ENCODE assay signal across 35 mouse cellular contexts in genomic region chr6:124731038-124731437, GRCm38 (mm10). TPM values are rescaled to one million over a fixed set of nuclear protein-coding genes. Genes with fewer than 3 reads are reported as not detected.
DNase-seq lines count a peak whose midpoint lies in the region; ATAC-seq lines count a peak whose summit lies in the region.
"Had no signal": no experiment of that assay in that cellular context is flagged by ENCODE, and none has a peak within 500 bp of the region (broad histone marks: within the 10 kb centered on the region; RNA-seq: fewer than 3 reads in every experiment).

No protein-coding gene starts in this region.

- H3K4me2 ChIP-seq in liver, embryonic 11.5 days, result peak overlapping the region; percentile 73
- 0 out of 2 replicates have a peak overlapping the region, but pooled peaks have one; percentile 4 for H3K4me2 ChIP-seq in liver, embryonic 16.5 days (ENCODE audit: low read depth, low read length)
- H3K4me2 ChIP-seq: forebrain, embryonic 13.5 days; heart, embryonic 11.5 days; hindbrain, embryonic 13.5 days; midbrain, embryonic 11.5 days had no signal

- peaks cover 19% of the 10 kb centered on the region; the same call in 1 of the 2 replicates for H3K4me1 ChIP-seq in liver, embryonic 11.5 days (replicated peaks; ENCODE audit: control insufficient read depth, insufficient read depth, low read length)
- peaks cover 7% of the 10 kb centered on the region for H3K4me1 ChIP-seq in liver, embryonic 16.5 days (ENCODE audit: control insufficient read depth, low read depth, low read length)
- H3K4me1 ChIP-seq: forebrain, embryonic 13.5 days; hindbrain, embryonic 13.5 days had no signal

- H3K36me3 ChIP-seq in liver, embryonic 11.5 days (ENCODE audit: control insufficient read depth, insufficient read depth, low read length), result no peaks in the 10 kb centered on the region
- H3K36me3 ChIP-seq in liver, embryonic 16.5 days (ENCODE audit: control insufficient read depth, insufficient read depth), result no peaks in the 10 kb centered on the region
- H3K36me3 ChIP-seq: hindbrain, embryonic 13.5 days had no signal

- H3K4me3 ChIP-seq in liver, embryonic 11.5 days (ENCODE audit: low read depth, low read length), result no peak overlapping the region
- no peak overlapping the region for H3K4me3 ChIP-seq in liver, embryonic 16.5 days (ENCODE audit: low read depth, low read length)
- H3K4me3 ChIP-seq: forebrain, embryonic 13.5 days; hindbrain, embryonic 13.5 days had no signal

- DNase-seq in liver, embryonic 11.5 days (ENCODE audit: low spot score), result no peak
- no peak for DNase-seq in liver
- DNase-seq in thymus, postnatal 14 days, result peak; percentile 13
- no peak for DNase-seq in thymus, postnatal 36 days
- no peak for DNase-seq in kidney, adult 11 months
- DNase-seq: adrenal gland, postnatal 10 days; cerebellum, adult 18-20 months; cerebellum, postnatal 10 days; gastrocnemius, postnatal 36 days; heart, adult 18-20 months; heart, postnatal 4 days; kidney, adult 9 months; kidney, postnatal 10 days had no signal

- H3K9ac ChIP-seq in liver, embryonic 11.5 days (ENCODE audit: low read depth, low read length), result no peak overlapping the region
- no peak overlapping the region for H3K9ac ChIP-seq in liver, embryonic 16.5 days (ENCODE audit: low read depth, low read length)
- H3K9ac ChIP-seq: forebrain, embryonic 13.5 days; hindbrain, embryonic 13.5 days had no signal

- ATAC-seq in liver, embryonic 11.5 days (replicated peaks; ENCODE audit: low FRiP score), result no peak
- no peak for ATAC-seq in liver, embryonic 16.5 days (ENCODE audit: low read depth)
- ATAC-seq in erythroblast, adult 5-6 weeks (replicated peaks; ENCODE audit: low FRiP score, poor library complexity, severe bottlenecking), result no peak
- no peak for ATAC-seq in cerebellum, adult (ENCODE audit: insufficient number of reproducible peaks, low FRiP score, low TSS enrichment)
- ATAC-seq: forebrain, embryonic 13.5 days; intestine, embryonic 16.5 days; lung, postnatal 0 days; midbrain, embryonic 16.5 days; Patski had no signal

- no peaks in the 10 kb centered on the region for H3K9me3 ChIP-seq in liver, embryonic 11.5 days (ENCODE audit: control insufficient read depth, low read length)
- H3K9me3 ChIP-seq in liver, embryonic 16.5 days (replicated peaks; ENCODE audit: control insufficient read depth, low read length), result no peaks in the 10 kb centered on the region
- H3K9me3 ChIP-seq: forebrain, embryonic 13.5 days; hindbrain, embryonic 13.5 days had no signal

- no peaks in the 10 kb centered on the region for H3K27me3 ChIP-seq in liver, embryonic 11.5 days (replicated peaks; ENCODE audit: control insufficient read depth, insufficient read depth, low read length)
- no peaks in the 10 kb centered on the region for H3K27me3 ChIP-seq in liver, embryonic 16.5 days (ENCODE audit: control insufficient read depth, insufficient read depth, low read depth, low read length)
- H3K27me3 ChIP-seq: forebrain, embryonic 13.5 days; hindbrain, embryonic 13.5 days; Patski had no signal

- no peak overlapping the region for H3K27ac ChIP-seq in liver, embryonic 11.5 days (ENCODE audit: low read depth, low read length)
- H3K27ac ChIP-seq in liver, embryonic 16.5 days (ENCODE audit: low read length), result no peak overlapping the region
- H3K27ac ChIP-seq: forebrain, embryonic 13.5 days; hindbrain, embryonic 13.5 days had no signal

- WGBS in liver, embryonic 11.5 days, result 88% methylated on average over 7 of the region's 7 CpGs
- WGBS in liver, embryonic 16.5 days (ENCODE audit: insufficient replicate concordance), result 64% methylated on average over 7 of the region's 7 CpGs

RNA-seq across cellular contexts. Expression of gene Ptpn6, which starts 7.5 kb away (rescaled TPM):
- polyA plus RNA-seq in liver, embryonic 11.5 days (2014; fragmentation: Nextera tagmentation; extraction: Ambion mirVana), result 49.5 and 50.3 TPM in 2 replicates
- 38.2 and 38.3 TPM in 2 replicates for polyA plus RNA-seq in liver, embryonic 16.5 days (2015; fragmentation: Nextera tagmentation; extraction: Ambion mirVana)
- 57.8 and 60.2 TPM in 2 replicates for total RNA-seq in erythroblast, adult 5-6 weeks (2015; ENCODE audit: low replicate concordance)
- total RNA-seq in erythroblast, adult 5-6 weeks (2017; ENCODE audit: low replicate concordance), result 142 and 156 TPM in 2 replicates

RNA-seq across cellular contexts. Expression of gene Grcc10, which starts 10.1 kb away (rescaled TPM):
- polyA plus RNA-seq in liver, embryonic 11.5 days (2014; fragmentation: Nextera tagmentation; extraction: Ambion mirVana), result 147 and 167 TPM in 2 replicates
- polyA plus RNA-seq in liver, embryonic 16.5 days (2015; fragmentation: Nextera tagmentation; extraction: Ambion mirVana), result 80.7 and 83.6 TPM in 2 replicates
- total RNA-seq in erythroblast, adult 5-6 weeks (2015; ENCODE audit: low replicate concordance), result 33.6 and 64.9 TPM in 2 replicates
- 7.5 and 16.9 TPM in 2 replicates for total RNA-seq in erythroblast, adult 5-6 weeks (2017; ENCODE audit: low replicate concordance)

RNA-seq across cellular contexts. Expression of gene Phb2, which starts 18.9 kb away (rescaled TPM):
- 640 and 660 TPM in 2 replicates for polyA plus RNA-seq in liver, embryonic 11.5 days (2014; fragmentation: Nextera tagmentation; extraction: Ambion mirVana)
- polyA plus RNA-seq in liver, embryonic 16.5 days (2015; fragmentation: Nextera tagmentation; extraction: Ambion mirVana), result 206 and 214 TPM in 2 replicates
- 44.2 and 79.4 TPM in 2 replicates for total RNA-seq in erythroblast, adult 5-6 weeks (2015; ENCODE audit: low replicate concordance)
- 70.3 and 70.7 TPM in 2 replicates for total RNA-seq in erythroblast, adult 5-6 weeks (2017; ENCODE audit: low replicate concordance)

RNA-seq across cellular contexts. Expression of gene Emg1, which starts 19.1 kb away (rescaled TPM):
- polyA plus RNA-seq in liver, embryonic 11.5 days (2014; fragmentation: Nextera tagmentation; extraction: Ambion mirVana), result 311 and 329 TPM in 2 replicates
- polyA plus RNA-seq in liver, embryonic 16.5 days (2015; fragmentation: Nextera tagmentation; extraction: Ambion mirVana), result 105 and 121 TPM in 2 replicates
- total RNA-seq in erythroblast, adult 5-6 weeks (2015; ENCODE audit: low replicate concordance), result 65.1 and 66.0 TPM in 2 replicates
- 35.8 and 37.2 TPM in 2 replicates for total RNA-seq in erythroblast, adult 5-6 weeks (2017; ENCODE audit: low replicate concordance)

RNA-seq across cellular contexts. Expression of gene Gm45234, which starts 24.8 kb away (rescaled TPM):
- 0.15 TPM in 1 of 2 replicates, not detected in the other for polyA plus RNA-seq in liver, embryonic 11.5 days (2014; fragmentation: Nextera tagmentation; extraction: Ambion mirVana)
- polyA plus RNA-seq in liver, embryonic 16.5 days (2015; fragmentation: Nextera tagmentation; extraction: Ambion mirVana), result not detected in 2 replicates
- not detected in 2 replicates for total RNA-seq in erythroblast, adult 5-6 weeks (2015; ENCODE audit: low replicate concordance)
- total RNA-seq in erythroblast, adult 5-6 weeks (2017; ENCODE audit: low replicate concordance), result 0.56 TPM in 1 of 2 replicates, not detected in the other
- total RNA-seq: common myeloid progenitor, adult 5-6 weeks; gastrocnemius, adult 18-20 months; heart, adult 18-20 months; left cerebral cortex, postnatal 10 days; liver, adult 2 months; MEL; neutrophil, adult 5-6 weeks had no signal
- polyA plus RNA-seq: embryonic facial prominence, embryonic 14.5 days; forebrain, embryonic 13.5 days; heart, embryonic 11.5 days; heart, postnatal 0 days; hindbrain, embryonic 13.5 days; intestine, embryonic 16.5 days; large intestine, adult 2 months; liver, adult 2 months; lung, postnatal 0 days; midbrain, embryonic 11.5 days; midbrain, embryonic 16.5 days; neural tube, embryonic 11.5 days; stomach, embryonic 14.5 days had no signal
